Mouse (Mus musculus) kidney, adult 2 months (tissue): ENCODE results near the gene Cntrob.

ENCODE experiments used
- CTCF ChIP-seq: fragments of 200-500 bp; conservative IDR thresholded peaks from 2 replicates; pipeline ENCODE4 v1.5.1; 2011; ENCODE audit warnings: low read depth, mild to moderate bottlenecking, control low read depth, low read length, moderate library complexity, mixed read lengths; ENCODE audit not compliant: insufficient read depth, insufficient read length
- POLR2A ChIP-seq: fragments of 200-500 bp; IDR thresholded peaks from one replicate; pipeline ENCODE4 v1.6.1; 2011; ENCODE audit warnings: low read depth, low read length, control low read depth

DNA sequence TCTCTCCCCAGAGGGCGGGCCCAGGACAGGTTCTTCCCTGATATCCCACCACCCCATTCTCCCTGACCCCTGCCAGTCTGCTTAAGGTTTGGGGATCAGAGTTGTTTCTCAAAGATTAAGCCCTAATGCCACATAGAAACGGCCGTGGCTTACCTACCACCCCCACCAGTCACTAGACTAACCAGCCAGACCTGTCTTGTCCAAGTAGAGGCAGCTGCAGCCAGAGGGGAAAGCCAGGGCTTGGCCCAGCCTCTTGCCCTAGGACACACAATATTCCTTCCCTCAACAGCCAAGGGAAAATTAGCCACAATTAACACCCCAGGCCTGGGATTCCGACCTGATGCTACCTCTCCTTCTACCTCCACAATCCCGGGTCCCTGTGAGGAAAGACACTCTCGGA, 42.1 kb upstream of the Cntrob start:
- TF ChIP-seq CTCF (no peak), POLR2A (no peak)
